Mouse (Mus musculus) ES-E14 (cell line): Measurements from ENCODE around the gene Rasd2. TPM values are rescaled to one million over a fixed set of nuclear protein-coding genes. Genes with fewer than 3 reads are reported as not detected.
A peak's percentile ranks its signal among the peaks of the same experiment; 100 is the strongest.

Source experiments
- DNase-seq: peaks from one replicate; pipeline ENCODE4 v3.0.0-alpha.2; 2013; ENCODE audit warnings: low read depth, low spot score
- H3K27ac ChIP-seq: 2 replicates; pipeline ENCODE4 v1.5.1; 2012; ENCODE audit warnings: low read depth, mild to moderate bottlenecking, low read length, moderate library complexity, mixed read lengths; ENCODE audit not compliant: poor library complexity, insufficient read depth, severe bottlenecking
- H3K36me3 ChIP-seq: 2 replicates; pipeline ENCODE4 v1.6.1; 2012; ENCODE audit warnings: mild to moderate bottlenecking, low read length, moderate library complexity, mixed read lengths; ENCODE audit not compliant: control insufficient read depth, poor library complexity, insufficient read depth, severe bottlenecking
- H3K4me1 ChIP-seq, 2 experiments: fragments of 150-350 bp in 1 of 2; sonication (generic) in 1 of 2; 2 replicates each; pipeline ENCODE4 v1.6.1; 2012; ENCODE audit warnings: low read length in 2 of 2, mild to moderate bottlenecking in 1 of 2, mixed read lengths in 1 of 2; ENCODE audit not compliant: control insufficient read depth in 2 of 2, insufficient read depth in 2 of 2, poor library complexity in 1 of 2
- H3K4me3 ChIP-seq, 2 experiments: fragments of 150-350 bp in 1 of 2; sonication (generic) in 1 of 2; 2 replicates each; pipeline ENCODE4 v1.5.1; 2012; ENCODE audit warnings: low read length in 2 of 2, low read depth in 1 of 2, mild to moderate bottlenecking in 1 of 2, mixed read lengths in 1 of 2; ENCODE audit not compliant: insufficient read depth in 1 of 2, poor library complexity in 1 of 2, severe bottlenecking in 1 of 2
- H3K9ac ChIP-seq: 2 replicates; pipeline ENCODE4 v1.6.1; 2012; ENCODE audit warnings: low read depth, mild to moderate bottlenecking, low read length, mixed read lengths; ENCODE audit not compliant: poor library complexity, insufficient read depth, severe bottlenecking
- H3K9me3 ChIP-seq: fragments of 150-350 bp; sonication (generic); 2 replicates; pipeline ENCODE4 v1.6.1; 2012; ENCODE audit warnings: low read depth, mild to moderate bottlenecking, low read length; ENCODE audit not compliant: control insufficient read depth, insufficient read depth
- CHD2 ChIP-seq: IDR thresholded peaks from 2 replicates; pipeline ENCODE4 v1.6.1; 2014; ENCODE audit warnings: mild to moderate bottlenecking, low read depth, low read length, inconsistent platforms
- HCFC1 ChIP-seq: IDR thresholded peaks from 2 replicates; pipeline ENCODE4 v1.6.1; 2012; ENCODE audit warnings: low read length, inconsistent platforms, borderline replicate concordance; ENCODE audit not compliant: insufficient read depth
- MAFK ChIP-seq: IDR thresholded peaks from 2 replicates; pipeline ENCODE4 v1.6.1; 2014; ENCODE audit warnings: mild to moderate bottlenecking, low read depth, low read length, inconsistent platforms; ENCODE audit not compliant: insufficient read depth
- ZC3H11A ChIP-seq: IDR thresholded peaks from 2 replicates; pipeline ENCODE4 v1.6.1; 2012; ENCODE audit warnings: low read depth, mild to moderate bottlenecking, inconsistent platforms, low read length, borderline replicate concordance
- ZNF384 ChIP-seq: IDR thresholded peaks from 2 replicates; pipeline ENCODE4 v1.6.1; 2012; ENCODE audit warnings: low read depth, low read length, inconsistent platforms
- in situ Hi-C, 2 experiments: fragments of 600-800 bp; cut with MboI; formaldehyde crosslinking; loops; one replicate each; pipeline ENCODE4 v1.15.1; 2025; ENCODE audit warnings: low sequenced_read_pairs in 2 of 2, inconsistent platforms in 1 of 2; ENCODE audit not compliant: unreplicated experiment in 2 of 2
- total RNA-seq: library from RNA; depleted of rRNA; stranded (reverse); fragments of 300-350 nt; gene quantifications from 2 replicates; pipeline ENCODE4 v1.2.3, GENCODE M21; 2012

Rasd2 gene
- total RNA-seq, 1 experiment, result 2.1 TPM

- H3K36me3 ChIP-seq, result no peaks in the 10 kb centered on the region; the same call in 1 of the 2 replicates
- no peak overlapping the region for H3K9ac ChIP-seq
- no peaks in the 10 kb centered on the region for H3K9me3 ChIP-seq
- TF ChIP-seq MAFK (no peak), ZC3H11A (no peak), HCFC1 (no peak), ZNF384 (no peak), CHD2 (no peak)
- H3K4me1 ChIP-seq, result no peaks in the 10 kb centered on the region
- H3K27ac ChIP-seq, result no peak overlapping the region
- no peak overlapping the region for H3K4me3 ChIP-seq
- in situ Hi-C loops, result loop anchor here in 1 of 2 experiments (5.0 kb wide), 1 partner anchor 154 kb away; no protein-coding TSS in a partner anchor
- DNase-seq, result no peak
Observed at GRCm38 (mm10) chr8:75226773-75227172, 13.0 kb downstream of the Rasd2 start.

- DNase-seq, result no peak
- no peaks in the 10 kb centered on the region for H3K36me3 ChIP-seq
- no peaks in the 10 kb centered on the region for H3K9me3 ChIP-seq
- no peak overlapping the region for H3K9ac ChIP-seq
- H3K27ac ChIP-seq, result no peak overlapping the region
- H3K4me3 ChIP-seq, result no peak overlapping the region
- H3K4me1 ChIP-seq, result no peaks in the 10 kb centered on the region
- TF ChIP-seq ZC3H11A (0 out of 2 replicates have a peak, but pooled peaks have one; percentile 17), ZNF384 (no peak), CHD2 (no peak), MAFK (no peak)
- in situ Hi-C loops, result no loop called here
Observed at GRCm38 (mm10) chr8:75233915-75234554, 20.3 kb downstream of the Rasd2 start.

- TF ChIP-seq CHD2 (no peak), ZC3H11A (no peak), MAFK (no peak), ZNF384 (no peak), HCFC1 (no peak)
Observed at GRCm38 (mm10) chr8:75247331-75247730, 33.6 kb downstream of the Rasd2 start.

GRCm38 (mm10) chr8:75249186-75249585 is 35.4 kb downstream of the Rasd2 start:
- H3K36me3 ChIP-seq, result peaks cover 2% of the 10 kb centered on the region; the same call in 1 of the 2 replicates
- no peaks in the 10 kb centered on the region for H3K4me1 ChIP-seq
- TF ChIP-seq MAFK (no peak), ZC3H11A (no peak)
- H3K9ac ChIP-seq, result no peak overlapping the region
- H3K27ac ChIP-seq, result no peak overlapping the region
- H3K9me3 ChIP-seq, result no peaks in the 10 kb centered on the region
- H3K4me3 ChIP-seq, result no peak overlapping the region
- in situ Hi-C loops, result no loop called here
- DNase-seq, result no peak

More at GRCm38 (mm10) chr8:75247331-75247730, 33.6 kb downstream of the Rasd2 start:
- Histone ChIP-seq H3K27ac (no peak overlapping the region), H3K4me1 (no peaks in the 10 kb centered on the region), H3K9me3 (no peaks in the 10 kb centered on the region), H3K4me3 (peak overlapping the region in 1 of 2 experiments; percentile 17; a peak in 2 of 4 replicates), H3K36me3 (peaks cover 2% of the 10 kb centered on the region; the same call in 1 of the 2 replicates), H3K9ac (no peak overlapping the region)
- in situ Hi-C loops, result no loop called here
- no peak for DNase-seq

GRCm38 (mm10) chr8:75254027-75254426 is 40.3 kb downstream of the Rasd2 start:
- in situ Hi-C loops, result no loop called here
- DNase-seq, result no peak
- TF ChIP-seq ZNF384 (no peak), MAFK (no peak), CHD2 (no peak), ZC3H11A (no peak), HCFC1 (no peak)

More at GRCm38 (mm10) chr8:75254027-75254426, 40.3 kb downstream of the Rasd2 start:
- H3K27ac ChIP-seq, result no peak overlapping the region
- H3K4me3 ChIP-seq, result no peak overlapping the region
- H3K36me3 ChIP-seq, result no peaks in the 10 kb centered on the region
- no peak overlapping the region for H3K9ac ChIP-seq
- H3K4me1 ChIP-seq, result no peaks in the 10 kb centered on the region
- H3K9me3 ChIP-seq, result no peaks in the 10 kb centered on the region
